Mouse (Mus musculus) R1 (cell line): ENCODE results near the gene Timm8a1.

Experiments
- DNase-seq: peaks from one replicate; pipeline ENCODE4 v3.0.0-alpha.2; 2018; ENCODE audit warnings: low read depth, low spot score

The Timm8a1 gene

GRCm38 (mm10) chrX:134525260-134525659 lies 16.4 kb downstream of the Timm8a1 start:
- no peak for DNase-seq

GRCm38 (mm10) chrX:134523772-134524171 lies 17.9 kb downstream of the Timm8a1 start:
- no peak for DNase-seq

- DNase-seq = peak; percentile 7
Observed at GRCm38 (mm10) chrX:134509473-134509872, 32.2 kb downstream of the Timm8a1 start.

- DNase-seq = no peak
Observed at GRCm38 (mm10) chrX:134507977-134508376, 33.7 kb downstream of the Timm8a1 start.

GRCm38 (mm10) chrX:134500651-134501050 lies 41.0 kb downstream of the Timm8a1 start:
- DNase-seq = no peak
